Mouse (Mus musculus) right cerebral cortex, adult 2 months (tissue): ENCODE data around the gene Gm26938.

Source experiments
- DNase-seq, 2 experiments: peaks; one replicate each; pipeline ENCODE4 v3.0.0; 2021 to 2022; ENCODE audit warnings: low spot score in 2 of 2

Gm26938 gene

DNA sequence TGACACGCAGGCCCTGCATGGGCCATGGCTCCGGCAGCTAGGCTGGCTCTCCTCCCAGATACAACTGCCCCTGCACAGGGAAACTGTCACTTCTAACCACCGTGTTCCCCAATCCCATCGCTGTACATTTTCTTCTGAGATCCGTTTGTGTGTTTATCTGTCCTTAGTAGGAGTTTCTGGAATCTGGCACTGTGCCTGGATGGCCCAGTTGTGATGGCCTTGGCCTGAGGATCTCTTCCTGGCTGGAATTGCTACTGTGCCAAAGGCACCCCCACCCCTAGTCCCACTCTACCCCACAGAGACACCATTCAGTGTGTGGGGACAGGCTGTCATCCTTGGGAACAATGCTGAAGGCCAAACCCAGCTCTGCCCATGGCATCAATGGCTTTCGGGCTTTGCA lies 10.2 kb downstream of the Gm26938 start:
- no peak for DNase-seq

DNA sequence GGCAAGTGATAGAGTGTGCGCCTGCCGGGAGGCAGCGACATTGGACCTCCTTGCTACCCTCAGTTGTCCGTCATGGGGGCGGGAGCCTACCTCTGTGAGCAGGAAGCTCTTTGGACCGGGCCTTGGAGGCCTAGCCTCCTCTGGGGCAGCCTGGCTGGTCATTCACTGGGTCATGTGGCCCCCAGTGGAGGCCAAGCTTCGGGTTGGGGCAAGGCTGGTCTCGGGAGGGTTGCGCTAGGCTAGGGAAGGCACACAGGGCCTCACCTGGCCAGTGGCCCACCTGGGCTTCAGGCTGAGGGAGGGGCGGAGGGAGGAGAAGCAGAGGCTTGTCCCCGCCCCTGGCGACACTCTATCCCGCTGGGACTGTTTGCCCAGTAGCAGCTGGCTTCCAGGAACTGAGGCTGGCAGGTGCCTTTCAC lies 12.2 kb downstream of the Gm26938 start:
- no peak for DNase-seq

DNA sequence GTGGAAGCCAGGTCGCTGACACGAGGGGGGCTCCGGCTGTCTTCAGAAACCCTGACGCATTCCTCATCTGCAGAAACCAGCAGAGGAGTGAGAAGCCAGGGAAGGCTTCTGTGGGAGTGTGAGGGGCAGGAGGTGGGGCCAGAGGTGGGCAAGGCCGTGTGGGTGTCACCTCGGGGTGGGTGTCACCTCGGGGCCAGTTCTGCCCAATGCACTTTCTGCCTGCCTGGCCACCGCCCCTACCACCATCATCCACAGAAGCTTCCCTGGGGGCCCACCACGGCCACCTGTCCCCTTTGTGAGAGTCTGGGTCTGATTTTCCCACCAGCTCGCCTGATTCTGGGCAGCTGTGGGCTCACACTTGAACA lies 13.1 kb downstream of the Gm26938 start:
- no peak for DNase-seq

DNA sequence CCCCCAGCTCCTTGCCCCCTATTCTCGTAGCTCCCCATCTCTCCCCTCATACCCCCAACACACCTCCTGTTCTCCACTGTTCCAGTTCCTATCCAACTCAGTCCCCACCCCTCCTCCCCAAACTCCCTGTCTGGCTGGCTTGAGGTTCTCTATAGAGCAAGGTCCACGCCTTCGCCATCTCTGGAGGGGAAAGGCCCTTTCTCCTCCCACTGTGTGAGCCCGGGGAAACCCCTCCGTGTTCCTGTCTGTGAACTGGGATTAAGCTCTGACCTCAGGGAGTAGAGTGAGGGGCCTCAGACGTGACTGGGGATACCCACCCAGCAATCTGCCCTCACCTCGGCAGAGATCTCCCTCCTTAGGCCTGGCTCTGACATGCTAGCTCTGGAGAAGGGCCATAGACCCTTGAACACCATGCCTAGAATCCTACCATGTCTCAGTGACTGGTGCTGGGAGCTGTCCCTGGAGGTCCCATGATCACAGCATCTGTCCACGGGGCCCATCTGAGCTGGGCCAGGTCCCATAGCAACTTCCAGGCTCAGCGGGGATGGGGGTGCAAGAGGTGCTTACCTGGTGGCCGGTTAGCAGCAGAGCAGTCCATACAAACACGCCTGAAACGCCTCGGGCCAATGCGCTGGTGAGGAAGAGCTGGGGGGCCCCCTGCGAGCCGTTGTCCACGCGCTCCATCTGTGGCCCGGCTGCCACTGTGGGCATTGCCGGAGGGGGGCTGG lies 13.6 kb downstream of the Gm26938 start:
- DNase-seq, result no peak

DNA sequence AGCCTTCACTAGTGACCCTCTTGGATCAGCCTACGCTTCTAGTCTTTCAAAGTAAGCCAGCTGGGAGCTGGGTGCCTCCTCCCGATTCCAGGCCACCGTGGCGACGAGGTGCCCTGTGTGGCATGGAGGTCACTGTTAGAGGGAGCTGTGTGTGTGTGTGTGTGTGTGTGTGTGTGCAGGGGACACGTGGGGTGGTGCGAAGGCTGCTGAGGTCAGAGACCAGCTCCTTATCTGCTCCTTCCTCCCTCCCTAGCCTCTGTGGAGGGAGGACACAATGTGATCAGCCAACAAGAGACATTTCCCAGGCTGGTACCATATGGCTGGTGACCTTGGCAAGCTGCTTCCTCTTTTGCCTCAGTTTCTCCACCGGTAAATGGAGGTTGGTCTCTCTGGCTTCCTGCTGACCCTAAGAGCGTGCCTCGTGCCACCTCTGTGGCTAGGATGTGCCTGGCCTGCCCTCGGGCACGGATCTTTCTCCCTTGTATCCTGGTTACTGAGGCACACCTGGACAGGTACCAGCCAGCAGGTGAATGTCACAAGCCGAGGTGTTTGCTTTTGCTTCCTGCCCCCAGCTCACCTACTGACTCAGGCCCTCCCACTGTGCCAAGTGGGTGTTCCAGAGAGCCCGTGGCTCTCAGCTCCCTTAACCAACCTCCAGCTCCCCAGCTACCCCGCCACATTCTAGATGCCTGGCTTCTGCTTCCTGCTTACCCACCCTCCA lies 14.4 kb downstream of the Gm26938 start:
- no peak for DNase-seq

DNA sequence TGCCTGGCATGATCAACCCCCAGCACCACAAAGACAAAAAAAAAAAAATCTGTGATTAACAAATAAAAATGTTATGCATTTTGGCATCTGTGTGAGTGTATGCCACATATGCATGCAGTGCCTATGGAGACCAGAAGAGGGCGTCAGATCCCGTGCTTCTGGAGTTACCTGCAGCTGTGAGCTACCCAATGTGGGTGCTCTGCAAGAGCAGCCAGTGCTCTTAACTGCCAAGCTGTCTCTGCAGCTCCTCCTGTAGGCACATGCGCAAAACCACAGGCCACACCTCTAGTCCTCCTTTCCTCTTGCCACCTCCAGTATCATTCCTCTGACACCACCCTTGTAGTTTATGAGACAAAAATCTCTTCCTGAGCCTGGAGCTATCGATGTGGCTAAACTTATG lies 16.8 kb downstream of the Gm26938 start:
- no peak for DNase-seq

DNA sequence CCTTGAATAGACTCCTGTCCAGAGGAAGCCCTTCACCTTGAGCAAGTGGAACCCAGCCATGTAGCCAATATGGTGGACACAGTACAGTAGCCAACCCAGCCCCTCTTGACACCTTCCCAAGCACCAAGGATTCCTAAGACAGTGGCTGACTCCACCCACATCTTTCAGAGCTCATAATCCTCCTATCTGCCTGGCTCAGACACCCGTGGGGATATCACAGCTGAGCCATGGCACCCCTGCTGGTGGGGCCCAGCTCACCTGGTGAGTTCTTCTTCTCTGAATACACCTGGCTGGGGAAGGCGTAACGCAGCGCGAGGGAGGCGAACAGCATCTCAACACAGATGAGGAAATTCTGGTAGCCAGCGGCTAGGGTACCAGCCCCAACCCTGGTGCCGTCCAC lies 20.3 kb downstream of the Gm26938 start:
- DNase-seq, result no peak

DNA sequence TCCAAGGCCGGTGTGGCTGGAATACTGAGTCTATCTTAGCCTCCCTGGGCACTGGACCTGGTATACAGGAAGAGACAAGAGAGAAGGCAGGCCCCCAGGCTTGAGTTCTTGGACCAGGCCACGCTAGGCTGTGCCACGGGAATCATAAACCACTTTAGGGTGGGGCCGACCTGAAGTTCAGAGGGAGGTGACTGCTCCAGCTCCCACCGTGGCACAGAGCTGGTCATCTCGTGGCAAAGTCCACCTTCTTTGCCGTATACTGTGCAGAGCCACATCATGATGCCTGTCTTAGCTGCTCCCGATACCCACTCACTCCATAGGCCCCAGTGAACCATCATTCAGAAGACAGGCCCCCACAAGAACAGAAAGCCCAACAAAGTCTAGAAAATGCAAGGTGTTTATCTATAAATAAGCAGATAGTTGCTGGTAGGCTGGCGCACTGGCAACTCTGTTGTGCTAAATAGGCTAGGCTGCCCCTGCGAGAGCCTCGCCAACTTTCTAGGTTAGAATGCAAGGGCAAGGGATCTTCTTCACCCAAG lies 21.6 kb downstream of the Gm26938 start:
- no peak for DNase-seq

- no peak for DNase-seq
These were observed 22.1 kb downstream of the Gm26938 start for GRCm38 (mm10) chr5:139804107-139804551.

GRCm38 (mm10) chr5:139803601-139804102 lies 22.6 kb downstream of the Gm26938 start:
- no peak for DNase-seq

DNA sequence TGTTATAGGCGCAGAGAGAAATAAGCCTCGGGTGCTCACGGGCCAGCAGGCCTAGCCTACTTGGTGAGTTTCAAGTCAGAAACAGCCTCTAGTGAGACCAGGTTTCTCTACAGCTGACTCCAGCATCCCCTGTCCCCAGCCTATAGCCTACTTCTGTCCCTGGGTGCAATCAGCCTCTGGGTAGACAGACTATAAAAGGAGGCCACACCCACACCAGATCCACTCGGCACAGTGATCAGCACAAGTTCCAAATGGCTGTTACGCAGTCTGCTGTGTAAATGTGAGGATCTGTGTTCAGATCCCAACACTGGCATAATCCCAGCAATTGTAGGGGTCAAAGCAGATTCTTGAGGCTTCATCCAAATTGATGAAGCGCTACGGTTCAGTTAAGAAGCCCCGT lies 23.0 kb downstream of the Gm26938 start:
- DNase-seq, result no peak

DNA sequence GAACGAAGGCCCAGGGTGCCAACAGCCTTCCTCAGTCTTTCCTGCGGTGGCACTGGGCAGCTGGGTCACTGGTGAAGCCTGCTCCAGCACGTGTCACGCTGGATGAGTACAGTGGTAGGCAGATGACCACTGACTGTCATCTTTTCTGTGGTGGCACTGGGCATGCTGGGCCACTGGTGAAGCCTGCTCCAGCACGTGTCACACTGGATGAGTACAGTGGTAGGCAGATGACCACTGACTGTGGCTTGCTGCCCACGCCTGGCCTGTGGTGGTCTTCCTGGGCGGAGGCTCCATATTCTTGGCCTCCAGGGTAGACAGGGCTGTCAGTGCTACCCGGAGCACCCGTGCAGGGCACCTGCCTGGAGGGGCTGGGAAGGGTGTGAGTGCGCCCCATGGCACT lies 24.3 kb downstream of the Gm26938 start:
- DNase-seq, result no peak

- no peak for DNase-seq
These were observed 25.0 kb downstream of the Gm26938 start for GRCm38 (mm10) chr5:139801231-139801630.

- DNase-seq, result no peak
These were observed 26.2 kb downstream of the Gm26938 start for GRCm38 (mm10) chr5:139799801-139800590.

DNA sequence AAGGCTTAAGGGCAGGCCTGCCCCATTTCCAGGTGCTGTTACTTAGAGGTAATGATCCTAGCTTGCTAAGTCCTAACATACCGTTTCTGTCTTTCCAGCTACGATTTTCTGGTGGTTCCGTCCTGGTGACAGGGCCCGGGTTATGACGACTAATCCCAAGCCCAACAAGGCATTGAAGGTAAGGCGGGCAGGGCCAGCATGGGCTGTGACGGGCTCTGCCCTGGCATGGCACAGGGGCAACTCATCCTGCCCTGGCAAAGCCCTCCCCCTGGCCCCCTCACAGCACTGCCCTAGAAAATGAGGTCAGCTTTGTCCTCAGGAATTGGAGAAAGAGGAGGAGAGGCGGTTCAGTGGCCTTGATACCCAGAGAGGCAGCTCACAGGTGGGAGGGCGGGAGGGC lies 27.2 kb downstream of the Gm26938 start:
- DNase-seq, result no peak

- DNase-seq, result no peak
These were observed 27.9 kb downstream of the Gm26938 start for GRCm38 (mm10) chr5:139798168-139798900.

DNA sequence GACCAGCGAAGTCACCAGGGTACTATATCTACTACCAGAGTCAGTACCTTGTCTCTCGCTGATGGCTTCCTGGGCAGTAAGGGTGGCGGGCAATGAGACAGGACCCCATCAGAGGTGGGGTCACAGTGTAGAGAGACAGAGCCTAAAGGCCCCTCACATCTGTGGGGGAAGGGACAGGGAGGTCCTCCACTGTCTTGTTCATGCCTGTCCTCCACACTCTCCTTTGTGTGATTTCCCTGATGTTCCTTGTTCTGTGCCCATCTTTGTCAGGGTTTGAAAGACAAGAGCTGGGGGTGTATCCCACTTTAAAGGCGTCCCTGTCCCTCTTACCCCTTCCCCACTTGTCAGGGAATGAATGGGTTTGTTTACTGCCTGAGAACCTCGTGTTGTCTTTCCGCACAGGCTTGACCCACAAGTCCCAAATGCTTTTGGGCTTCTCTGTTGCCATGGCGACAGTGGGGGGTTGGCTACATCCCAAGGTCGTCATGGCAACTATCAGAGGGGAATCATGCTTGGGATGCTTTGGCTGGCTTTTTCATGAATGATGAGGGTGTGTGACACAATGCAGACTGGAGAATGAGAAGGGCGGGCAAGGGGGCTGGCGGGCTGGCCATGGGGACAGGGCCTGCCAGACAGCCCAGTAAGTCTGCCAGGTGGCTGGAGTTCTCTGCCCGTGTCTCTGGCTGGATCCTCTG lies 28.6 kb downstream of the Gm26938 start:
- peak; percentile 82 to 83 for DNase-seq

DNA sequence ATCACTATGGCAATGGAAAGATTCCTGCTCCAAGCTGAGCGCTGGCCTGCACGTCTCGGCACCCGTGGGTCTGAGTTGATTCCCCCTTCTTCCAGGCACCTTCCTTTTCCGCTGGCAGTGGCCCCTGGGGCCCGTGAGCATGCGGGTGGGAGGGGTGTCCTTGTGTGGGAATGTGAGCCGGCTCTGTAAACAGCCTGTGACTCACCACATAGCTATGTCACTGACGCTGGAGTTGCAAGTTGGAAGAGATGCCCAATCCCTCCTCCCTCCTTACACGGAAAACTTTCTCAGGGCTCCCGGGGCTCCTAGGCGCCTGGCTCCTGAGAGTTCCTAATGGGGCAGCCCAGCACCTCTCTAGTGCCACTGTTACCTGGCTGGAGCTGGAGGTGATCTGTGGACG lies 29.3 kb downstream of the Gm26938 start:
- DNase-seq, result peak; percentile 70 to 80

GRCm38 (mm10) chr5:139796001-139796620 lies 30.1 kb downstream of the Gm26938 start:
- DNase-seq, result no peak

DNA sequence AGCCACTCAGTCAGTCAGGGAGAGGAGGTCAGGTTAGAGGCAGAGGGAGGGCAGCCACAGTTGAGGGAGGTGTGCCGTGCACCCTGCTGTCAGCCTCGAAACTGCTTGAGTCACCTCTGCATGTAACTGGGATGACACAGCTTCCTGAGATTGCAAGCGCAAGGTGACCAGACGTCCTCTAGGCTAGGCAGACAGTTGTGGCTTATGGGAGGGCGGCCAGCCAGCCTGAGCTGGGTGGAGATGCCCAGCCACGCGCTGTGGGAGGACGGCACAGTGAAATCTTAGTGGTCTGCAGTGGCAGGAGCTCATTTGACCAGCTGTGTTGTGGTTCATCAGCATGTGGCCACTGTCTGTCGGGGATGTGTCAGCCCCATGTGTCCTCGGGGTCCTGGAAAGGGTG lies 31.3 kb downstream of the Gm26938 start:
- DNase-seq, result no peak
